Mouse (Mus musculus): ENCODE data around the gene Dlg1.
"Not testable (repeated sequence)": the region's sequence is repeated elsewhere in the genome, so short reads cannot be mapped to it uniquely, and the experiment has no call there.

Gene Dlg1

DNA sequence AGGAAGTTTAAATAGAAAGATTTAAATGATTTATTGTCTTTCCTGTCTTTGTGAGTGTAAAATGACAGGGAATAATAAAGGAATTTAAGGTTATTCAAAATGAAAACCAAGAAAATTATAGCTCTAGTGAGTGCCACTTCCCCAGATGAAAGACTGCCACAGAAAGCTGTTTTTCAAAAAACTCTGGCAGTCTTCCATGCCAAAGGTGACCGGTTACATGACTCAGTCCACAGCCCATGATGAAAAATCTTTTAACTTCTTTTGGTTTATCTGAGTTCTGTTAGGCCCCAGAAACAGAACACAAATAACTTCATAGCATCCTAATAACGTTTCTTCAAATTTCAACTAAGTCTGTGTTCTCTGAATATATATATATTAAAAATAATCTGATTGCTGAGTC is 7.7 kb upstream of the Dlg1 start:
- no peak for DNase-seq (ENCODE audit: low read depth, low spot score)

- no peak for DNase-seq (ENCODE audit: low read depth, low spot score)
Observed at GRCm38 (mm10) chr16:31657502-31657901, 5.7 kb upstream of the Dlg1 start.

DNA sequence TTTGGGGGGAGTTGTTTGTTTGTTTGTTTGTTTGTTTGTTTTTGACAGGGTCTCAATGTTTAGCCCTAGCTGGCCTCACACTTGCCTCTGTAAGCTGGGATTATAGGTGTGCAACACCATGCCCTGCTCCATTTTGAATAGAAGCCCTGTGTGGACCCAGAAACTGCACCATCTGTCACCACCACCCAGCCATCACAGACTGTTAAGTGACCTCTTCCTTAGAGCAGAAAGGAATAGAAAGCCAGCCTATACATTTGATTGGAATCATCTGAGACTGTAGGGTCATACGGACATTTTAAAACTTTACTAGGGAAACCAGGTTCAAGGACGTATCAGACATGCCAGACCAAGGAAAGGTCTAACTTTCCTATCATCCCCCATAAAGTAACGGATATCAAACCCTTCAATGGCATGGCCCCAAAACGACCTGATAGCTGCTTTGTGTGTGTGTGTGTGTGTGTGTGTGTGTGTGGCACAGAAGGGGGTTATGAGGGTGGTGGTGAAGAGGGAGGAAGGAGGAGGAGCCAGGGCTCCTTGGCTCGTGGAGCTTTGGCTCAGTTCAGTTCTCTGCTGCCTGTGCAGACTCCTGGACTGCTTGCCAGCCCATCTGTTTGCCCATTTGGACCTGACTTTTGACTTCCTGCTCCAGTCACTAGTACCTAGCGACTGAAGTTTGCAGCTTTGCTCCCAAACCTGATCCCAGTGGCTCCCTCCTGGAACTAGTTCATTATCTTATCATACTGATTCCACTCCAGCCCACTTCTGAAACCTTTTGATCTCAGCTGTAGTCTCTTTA is 4.5 kb upstream of the Dlg1 start:
- DNase-seq (ENCODE audit: low read depth, low spot score), result no peak

DNA sequence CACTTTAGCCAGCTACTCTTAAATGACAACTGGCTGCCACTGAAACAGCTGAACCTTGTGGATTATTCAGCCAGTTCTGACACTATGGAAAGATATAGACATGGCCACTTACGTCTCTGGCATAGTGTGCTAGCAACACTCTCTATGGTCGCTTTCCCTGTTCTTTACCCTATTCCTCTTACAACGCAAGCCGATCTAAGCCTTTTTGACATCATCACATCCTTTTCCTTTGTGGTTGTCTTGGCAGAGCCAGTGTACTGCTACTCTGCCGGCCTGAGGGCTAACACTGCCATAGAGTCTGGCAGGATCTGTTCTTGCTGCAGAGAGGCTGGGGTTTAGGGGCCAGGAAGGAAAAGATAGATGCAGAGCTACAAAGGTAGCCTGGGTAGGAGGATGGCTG is 3.8 kb upstream of the Dlg1 start:
- DNase-seq (ENCODE audit: low read depth, low spot score), result no peak

GRCm38 (mm10) chr16:31662556-31663378 is 476 bp upstream of the Dlg1 start:
- DNase-seq (ENCODE audit: low read depth, low spot score), result no peak

GRCm38 (mm10) chr16:31664287-31664597 is 999 bp downstream of the Dlg1 start:
- no peak for DNase-seq (ENCODE audit: low read depth, low spot score)

GRCm38 (mm10) chr16:31672202-31672601 is 9.0 kb downstream of the Dlg1 start:
- DNase-seq (ENCODE audit: low read depth, low spot score), result no peak

DNA sequence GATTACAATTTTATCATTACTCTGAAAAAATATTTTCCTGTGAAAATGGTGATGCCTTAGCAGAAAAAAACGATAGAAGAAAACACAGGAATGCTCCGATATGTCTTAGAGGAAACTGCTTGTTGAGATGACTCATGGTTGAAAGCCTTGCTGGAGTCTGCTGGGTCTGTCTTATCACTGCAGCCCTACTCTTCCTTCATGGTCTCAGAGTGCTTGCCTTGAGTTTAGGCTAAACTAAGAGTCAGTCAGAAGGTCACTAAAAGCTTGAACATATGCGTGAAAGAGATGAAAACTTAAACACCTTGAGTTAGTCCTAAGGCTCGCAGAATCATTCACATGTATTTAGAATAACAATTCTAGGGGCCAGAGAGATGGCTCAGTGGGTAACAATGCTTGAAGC is 14.2 kb downstream of the Dlg1 start:
- DNase-seq (ENCODE audit: low read depth, low spot score), result no peak

GRCm38 (mm10) chr16:31682291-31682690 is 19.0 kb downstream of the Dlg1 start:
- no peak for DNase-seq (ENCODE audit: low read depth, low spot score)

GRCm38 (mm10) chr16:31683670-31684430 is 20.6 kb downstream of the Dlg1 start:
- no peak for DNase-seq (ENCODE audit: low read depth, low spot score)

- DNase-seq (ENCODE audit: low read depth, low spot score), result no peak
Observed at GRCm38 (mm10) chr16:31684771-31685170, 21.5 kb downstream of the Dlg1 start.

GRCm38 (mm10) chr16:31687766-31688165 is 24.5 kb downstream of the Dlg1 start:
- DNase-seq (ENCODE audit: low read depth, low spot score), result no peak

DNA sequence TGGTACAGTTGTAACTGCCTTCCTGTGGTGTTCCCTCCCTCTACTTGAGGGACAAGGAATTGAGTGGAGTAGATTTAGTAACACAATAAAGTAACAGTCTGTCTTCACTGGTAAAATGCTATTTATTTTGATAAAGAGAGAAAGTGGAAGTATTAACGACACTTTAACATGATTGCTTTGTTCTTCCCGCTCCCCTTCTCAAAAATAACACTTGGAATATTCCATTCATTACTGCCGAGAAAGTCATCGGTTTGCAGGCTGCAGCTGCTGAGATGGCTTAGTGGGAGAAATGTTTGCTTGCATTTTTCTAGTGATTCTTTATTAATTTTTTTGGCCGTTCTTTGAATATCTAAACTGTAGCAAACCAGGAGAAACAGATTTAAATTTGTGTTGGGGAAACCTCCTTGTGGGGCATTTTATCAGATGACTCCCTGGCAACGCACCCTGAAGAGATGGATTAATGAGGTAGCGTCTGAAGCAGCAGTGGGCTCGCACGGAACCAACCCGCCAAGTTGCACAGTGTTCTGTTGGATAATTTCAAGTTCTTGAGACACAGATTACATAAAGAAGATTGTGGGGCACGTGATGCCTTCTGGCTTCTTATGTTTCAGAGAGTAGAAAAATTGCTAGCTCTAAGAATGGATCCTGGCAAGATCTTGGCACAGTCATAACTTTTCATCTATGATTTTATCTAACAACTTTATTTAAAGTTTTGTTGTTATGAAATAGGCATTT is 32.2 kb downstream of the Dlg1 start:
- DNase-seq (ENCODE audit: low read depth, low spot score), result no peak

DNA sequence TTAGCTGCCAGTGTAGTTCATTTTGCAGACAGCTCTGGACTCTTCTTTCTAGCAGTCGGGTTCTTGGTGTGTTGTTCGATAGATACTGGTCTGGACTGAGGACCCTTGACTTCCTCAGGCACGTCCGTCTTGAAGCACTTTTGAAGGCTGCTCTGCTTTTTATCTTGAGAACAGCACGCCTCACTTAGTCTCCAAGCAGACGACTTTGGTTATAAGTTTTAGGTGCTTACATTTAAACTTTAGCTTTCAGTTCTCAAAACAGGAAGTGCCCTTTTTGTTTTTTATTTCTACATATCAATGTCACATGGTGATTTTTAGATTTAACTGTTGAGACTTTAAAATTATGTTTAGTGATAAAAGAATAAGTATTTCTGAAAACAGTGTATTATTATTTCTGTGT is 33.1 kb downstream of the Dlg1 start:
- DNase-seq (ENCODE audit: low read depth, low spot score), result no peak

GRCm38 (mm10) chr16:31697341-31697740 is 34.1 kb downstream of the Dlg1 start:
- DNase-seq (ENCODE audit: low read depth, low spot score), result no peak

DNA sequence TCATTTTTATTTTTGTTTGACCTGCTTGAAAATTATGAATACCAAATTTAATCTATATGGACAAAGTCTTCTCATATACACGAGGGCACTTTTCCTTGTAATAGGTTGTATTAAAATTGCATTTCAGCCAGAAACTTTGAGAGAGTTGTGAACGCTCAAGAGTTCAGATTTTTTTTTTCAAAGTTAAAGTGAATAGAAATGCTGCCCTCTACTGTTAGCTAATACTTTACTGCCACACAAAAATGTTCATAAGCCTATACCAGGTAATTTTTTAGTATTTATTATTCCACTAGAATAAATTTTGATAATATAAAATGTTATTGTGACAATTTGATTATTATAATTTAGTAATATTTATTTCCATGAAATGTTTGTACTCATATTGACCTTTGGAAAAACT is 42.0 kb downstream of the Dlg1 start:
- DNase-seq (ENCODE audit: low read depth, low spot score), result no peak

DNA sequence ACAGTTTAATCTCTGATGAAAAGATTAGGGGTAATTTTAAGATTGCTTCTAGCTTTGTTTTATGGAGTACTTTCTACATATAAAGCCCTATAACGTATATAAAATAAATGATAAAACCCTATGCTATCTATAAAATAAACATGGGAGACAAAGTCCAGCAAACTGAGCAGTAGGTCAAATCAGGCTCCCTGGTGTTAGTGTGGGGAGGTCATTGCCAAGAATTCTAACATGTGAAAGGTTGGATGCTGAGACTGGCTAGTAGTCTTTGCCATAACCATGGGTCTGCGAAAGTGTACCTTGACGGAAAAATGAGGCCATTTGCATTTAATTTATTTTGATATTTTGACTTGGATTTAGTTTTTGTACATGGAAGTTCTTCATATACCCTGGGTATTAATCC is 42.7 kb downstream of the Dlg1 start:
- DNase-seq (ENCODE audit: low read depth, low spot score), result no peak

DNA sequence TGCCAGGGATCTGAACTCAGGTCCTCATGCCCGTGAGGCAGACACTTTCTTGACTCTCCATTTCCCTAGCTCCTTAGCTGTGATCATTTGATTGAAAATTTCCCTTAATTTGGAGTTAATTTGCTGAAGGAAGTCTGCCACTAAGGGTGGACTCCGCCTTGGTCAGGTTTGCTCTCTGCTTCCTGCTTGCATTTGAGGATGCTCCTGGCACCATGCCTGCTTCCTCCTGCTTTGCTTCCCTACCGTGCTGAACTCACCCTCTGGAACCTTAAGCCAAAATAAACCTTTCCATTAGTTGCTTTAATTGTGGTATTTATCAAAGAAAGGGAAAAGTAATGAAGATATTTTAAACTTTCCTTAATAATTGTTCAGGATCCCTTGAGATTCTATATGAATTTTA is 44.1 kb downstream of the Dlg1 start:
- no peak for DNase-seq (ENCODE audit: low read depth, low spot score)

- no peak for DNase-seq (ENCODE audit: low read depth, low spot score)
Observed at GRCm38 (mm10) chr16:31722991-31723390, 59.7 kb downstream of the Dlg1 start.

GRCm38 (mm10) chr16:31724121-31724520 is 60.9 kb downstream of the Dlg1 start:
- no peak for DNase-seq (ENCODE audit: low read depth, low spot score)

DNA sequence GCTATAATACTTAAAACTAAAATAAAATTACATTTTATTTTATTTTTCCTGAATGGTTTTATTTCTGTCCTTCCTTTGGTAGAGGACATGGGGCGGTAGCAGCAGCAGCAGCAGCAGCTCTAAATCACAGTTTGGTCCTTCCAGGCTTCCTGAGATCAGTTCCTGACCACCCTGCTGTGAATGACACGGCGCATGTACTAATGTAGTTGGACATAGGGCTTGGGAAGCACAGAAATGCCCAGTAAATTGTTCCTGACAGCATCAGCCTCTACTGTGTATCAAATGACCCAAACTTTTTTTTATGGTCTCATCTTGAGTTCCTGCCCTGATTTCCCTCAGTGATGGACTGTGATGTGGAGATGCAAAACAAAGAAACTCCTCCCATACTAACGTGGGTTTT is 61.6 kb downstream of the Dlg1 start:
- DNase-seq (ENCODE audit: low read depth, low spot score), result no peak

DNA sequence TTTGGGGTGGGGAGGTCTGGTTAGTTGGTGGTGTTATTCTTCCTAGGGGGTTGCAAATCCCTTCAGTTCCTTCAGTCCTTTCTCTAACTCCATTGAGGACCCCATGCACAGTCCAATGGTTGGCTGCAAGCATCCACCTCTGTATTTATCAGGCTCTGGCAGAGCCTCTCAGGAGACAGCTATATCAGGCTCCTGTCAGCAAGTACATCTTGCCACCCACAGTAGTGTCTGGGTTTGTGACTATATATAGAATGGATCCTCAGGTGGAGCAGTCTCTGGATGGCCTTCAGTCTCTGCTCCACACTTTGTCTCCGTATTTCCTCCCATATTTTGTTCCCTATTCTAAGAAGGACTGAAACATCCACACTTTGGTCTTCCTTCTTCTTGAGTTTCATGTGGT is 67.7 kb downstream of the Dlg1 start:
- DNase-seq (ENCODE audit: low read depth, low spot score), result not testable (repeated sequence)

All from brain, embryonic 18.5 days (tissue).